Mouse (Mus musculus) liver, embryonic 14.5 days (tissue): ENCODE results near the gene Cnnm2.

Experiments used
- CTCF ChIP-seq: IDR thresholded peaks from 2 replicates; pipeline ENCODE4 v1.5.1; 2016; ENCODE audit warnings: antibody characterized with exemption, low read depth, control low read depth
- EP300 ChIP-seq: IDR thresholded peaks from 2 replicates; pipeline ENCODE4 v1.6.1; 2016; ENCODE audit warnings: antibody characterized with exemption, low read depth

DNA sequence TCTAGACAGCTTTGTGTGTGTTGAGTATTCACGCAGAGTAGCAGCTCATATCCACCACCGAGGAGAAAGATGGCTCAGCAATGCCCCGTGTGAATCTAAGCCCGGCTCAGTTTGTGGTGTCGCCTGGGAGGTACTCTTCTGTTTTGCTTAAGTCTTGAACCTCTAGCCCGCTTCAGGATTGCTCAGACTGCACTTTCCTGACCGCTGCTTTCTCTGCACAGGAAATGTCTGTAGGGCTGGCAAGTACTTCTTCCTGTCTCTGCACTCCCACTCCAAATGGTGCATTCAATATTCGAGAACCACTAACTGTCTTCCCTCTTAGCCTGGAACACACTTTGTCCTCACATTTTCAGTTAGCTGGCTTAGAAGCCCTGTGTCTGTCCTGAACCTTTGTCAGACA, 2.3 kb upstream of the Cnnm2 start:
- TF ChIP-seq EP300: no peak
- TF ChIP-seq CTCF: no peak
